Mouse (Mus musculus) cerebellum, adult 2 months (tissue): Measurements from ENCODE around the gene Mgam.

Source experiments
- CTCF ChIP-seq: fragments of 200-500 bp; IDR thresholded peaks from 2 replicates; pipeline ENCODE4 v1.5.1; 2011; ENCODE audit warnings: low read depth, mild to moderate bottlenecking, control low read depth, low read length, moderate library complexity, borderline replicate concordance; ENCODE audit not compliant: insufficient read depth
- POLR2A ChIP-seq: fragments of 200-500 bp; IDR thresholded peaks from 2 replicates; pipeline ENCODE4 v1.6.1; 2011; ENCODE audit warnings: low read length, control low read depth, borderline replicate concordance; ENCODE audit not compliant: insufficient read depth

DNA sequence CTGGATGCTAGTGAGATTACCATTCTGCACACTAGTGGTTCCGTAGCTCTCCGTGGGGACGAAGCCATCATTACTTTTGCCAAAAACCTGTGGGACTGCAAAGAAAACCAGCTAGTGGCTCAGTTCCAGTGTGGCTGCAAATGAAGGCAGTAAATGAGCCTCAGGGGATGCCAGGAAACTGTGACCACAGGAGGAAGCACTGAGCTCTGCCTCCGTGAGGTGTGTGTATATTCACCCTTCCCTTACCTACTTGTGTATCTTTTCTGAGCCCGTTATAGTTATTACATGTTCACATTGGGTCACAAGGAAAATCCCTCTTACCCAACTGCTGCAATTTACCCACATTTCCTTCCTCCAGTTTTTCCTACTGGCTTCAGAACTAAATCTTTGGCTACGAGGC lies 44.3 kb upstream of the Mgam start:
- no peak for TF ChIP-seq CTCF
- no peak for TF ChIP-seq POLR2A
